Mouse (Mus musculus) heart, embryonic 12.5 days (tissue): ENCODE measurements around the gene Fam126a. TPM values are rescaled to one million over a fixed set of nuclear protein-coding genes. Genes with fewer than 3 reads are reported as not detected.

Experiments used
- ATAC-seq: fragments of 200-750 bp; cut with Nextera tagmentation; 2 replicates; pipeline ENCODE4 v1.8.0; 2017; ENCODE audit warnings: moderate TSS enrichment, moderate library complexity; ENCODE audit not compliant: insufficient number of reproducible peaks, low FRiP score
- H3K27ac ChIP-seq: fragments of 300-500 bp; sonication (generic); 2 replicates; pipeline ENCODE4 v1.5.1; 2016; ENCODE audit warnings: mild to moderate bottlenecking, moderate library complexity; ENCODE audit not compliant: poor library complexity, severe bottlenecking
- H3K27me3 ChIP-seq: fragments of 300-500 bp; sonication (generic); replicated peaks from 2 replicates; pipeline ENCODE4 v1.6.1; 2016; ENCODE audit warnings: mild to moderate bottlenecking, moderate library complexity
- H3K36me3 ChIP-seq: fragments of 300-500 bp; sonication (generic); 2 replicates; pipeline ENCODE4 v1.6.1; 2016; ENCODE audit warnings: mild to moderate bottlenecking, moderate library complexity
- H3K4me1 ChIP-seq: fragments of 300-500 bp; sonication (generic); replicated peaks from 2 replicates; pipeline ENCODE4 v1.6.1; 2016; ENCODE audit warnings: mild to moderate bottlenecking
- H3K4me2 ChIP-seq: fragments of 300-500 bp; sonication (generic); 2 replicates; pipeline ENCODE4 v1.6.1; 2016; ENCODE audit warnings: mild to moderate bottlenecking, moderate library complexity
- H3K4me3 ChIP-seq: fragments of 300-500 bp; sonication (generic); 2 replicates; pipeline ENCODE4 v1.5.1; 2016; ENCODE audit warnings: mild to moderate bottlenecking
- H3K9ac ChIP-seq: fragments of 300-500 bp; sonication (generic); 2 replicates; pipeline ENCODE4 v1.6.1; 2016; ENCODE audit warnings: mild to moderate bottlenecking, moderate library complexity
- H3K9me3 ChIP-seq: fragments of 300-500 bp; sonication (generic); replicated peaks from 2 replicates; pipeline ENCODE4 v1.6.1; 2016; ENCODE audit warnings: mild to moderate bottlenecking, moderate library complexity
- WGBS: fragments of 180-500 bp; shearing (Covaris S2); methylation state at CpG from one replicate; pipeline ENCODE4 v1.1.7; 2016; 5-methylcytosine and 5-hydroxymethylcytosine counted together
- polyA plus RNA-seq: library from polyadenylated mRNA; unstranded; fragments of >200 nt; fragmentation: Nextera tagmentation; extraction: Ambion mirVana; gene quantifications from 2 replicates; pipeline ENCODE4 v1.2.1, GENCODE M21; 2016

Fam126a gene
- polyA plus RNA-seq, 1 experiment from 2014 or later: 51.7 TPM

GRCm38 (mm10) chr5:24039423-24039822 is 8.9 kb upstream of the Fam126a start:
- Histone ChIP-seq H3K9ac (no peak overlapping the region), H3K27ac (no peak overlapping the region), H3K4me1 (no peaks in the 10 kb centered on the region), H3K4me2 (no peak overlapping the region), H3K4me3 (no peak overlapping the region), H3K9me3 (no peaks in the 10 kb centered on the region), H3K36me3 (no peaks in the 10 kb centered on the region), H3K27me3 (no peaks in the 10 kb centered on the region)
- WGBS: 85% methylated on average over 5 of the region's 5 CpGs
- ATAC-seq: no peak

- 72% methylated on average over 5 of the region's 5 CpGs for WGBS
- H3K27ac ChIP-seq: no peak overlapping the region
- H3K36me3 ChIP-seq: no peaks in the 10 kb centered on the region
- ATAC-seq: no peak
- no peak overlapping the region for H3K4me2 ChIP-seq
- no peak overlapping the region for H3K9ac ChIP-seq
- H3K27me3 ChIP-seq: no peaks in the 10 kb centered on the region
- H3K4me1 ChIP-seq: no peaks in the 10 kb centered on the region
- H3K9me3 ChIP-seq: no peaks in the 10 kb centered on the region
- H3K4me3 ChIP-seq: no peak overlapping the region
Observed at GRCm38 (mm10) chr5:24038819-24039218, 8.3 kb upstream of the Fam126a start.

GRCm38 (mm10) chr5:24038190-24038589 is 7.7 kb upstream of the Fam126a start:
- no peaks in the 10 kb centered on the region for H3K27me3 ChIP-seq
- no peaks in the 10 kb centered on the region for H3K4me1 ChIP-seq
- no peaks in the 10 kb centered on the region for H3K36me3 ChIP-seq
- H3K27ac ChIP-seq: no peak overlapping the region
- WGBS: 80% methylated on average over 2 of the region's 2 CpGs
- no peaks in the 10 kb centered on the region for H3K9me3 ChIP-seq
- H3K4me3 ChIP-seq: no peak overlapping the region
- no peak for ATAC-seq
- no peak overlapping the region for H3K9ac ChIP-seq
- H3K4me2 ChIP-seq: no peak overlapping the region

GRCm38 (mm10) chr5:24036731-24037130 is 6.2 kb upstream of the Fam126a start:
- Histone ChIP-seq H3K27me3 (no peaks in the 10 kb centered on the region), H3K27ac (no peak overlapping the region), H3K4me2 (no peak overlapping the region), H3K4me1 (no peaks in the 10 kb centered on the region), H3K36me3 (no peaks in the 10 kb centered on the region), H3K9ac (no peak overlapping the region), H3K9me3 (no peaks in the 10 kb centered on the region), H3K4me3 (no peak overlapping the region)
- no peak for ATAC-seq
- 73% methylated on average over 6 of the region's 6 CpGs for whole genome bisulfite sequencing

- no peak for ATAC-seq
- no peak overlapping the region for H3K9ac ChIP-seq
- H3K9me3 ChIP-seq: no peaks in the 10 kb centered on the region
- H3K27me3 ChIP-seq: no peaks in the 10 kb centered on the region
- no peak overlapping the region for H3K4me2 ChIP-seq
- no peak overlapping the region for H3K4me3 ChIP-seq
- H3K4me1 ChIP-seq: no peaks in the 10 kb centered on the region
- no peaks in the 10 kb centered on the region for H3K36me3 ChIP-seq
- H3K27ac ChIP-seq: no peak overlapping the region
- WGBS: 43% methylated on average over 3 of the region's 3 CpGs
Observed at GRCm38 (mm10) chr5:24034970-24035369, 4.5 kb upstream of the Fam126a start.

- no peaks in the 10 kb centered on the region for H3K27me3 ChIP-seq
- no peak overlapping the region for H3K4me2 ChIP-seq
- no peak overlapping the region for H3K4me3 ChIP-seq
- 75% methylated on average over 1 of the region's 1 CpGs for WGBS
- H3K9ac ChIP-seq: no peak overlapping the region
- no peak overlapping the region for H3K27ac ChIP-seq
- H3K36me3 ChIP-seq: no peaks in the 10 kb centered on the region
- H3K9me3 ChIP-seq: no peaks in the 10 kb centered on the region
- ATAC-seq: no peak
- H3K4me1 ChIP-seq: 0 out of 2 replicates have a peak, but pooled peaks cover 2% of the 10 kb centered on the region
Observed at GRCm38 (mm10) chr5:24034091-24034490, 3.6 kb upstream of the Fam126a start.

- ATAC-seq: peak; percentile 64
- H3K27me3 ChIP-seq: no peaks in the 10 kb centered on the region
- H3K4me3 ChIP-seq: peak overlapping the region; percentile 91
- under 1% methylated on average over 73 of the region's 73 CpGs for WGBS
- peak overlapping the region; percentile 92 for H3K27ac ChIP-seq
- H3K9me3 ChIP-seq: no peaks in the 10 kb centered on the region
- peaks cover 6% of the 10 kb centered on the region; the same call in 1 of the 2 replicates for H3K4me1 ChIP-seq
- peak overlapping the region; percentile 97 for H3K9ac ChIP-seq
- peak overlapping the region; percentile 77 for H3K4me2 ChIP-seq
- H3K36me3 ChIP-seq: peaks cover 8% of the 10 kb centered on the region
Observed at GRCm38 (mm10) chr5:24029946-24030578, 428 bp downstream of the Fam126a start.

- H3K4me2 ChIP-seq: peak overlapping the region; percentile 77
- peak; percentile 56 for ATAC-seq
- peak overlapping the region; percentile 92 for H3K27ac ChIP-seq
- H3K4me1 ChIP-seq: peaks cover 8% of the 10 kb centered on the region
- H3K9ac ChIP-seq: peak overlapping the region; percentile 97
- H3K4me3 ChIP-seq: peak overlapping the region; percentile 91
- H3K9me3 ChIP-seq: no peaks in the 10 kb centered on the region
- no peaks in the 10 kb centered on the region for H3K27me3 ChIP-seq
- H3K36me3 ChIP-seq: peaks cover 8% of the 10 kb centered on the region
- 2% methylated on average over 11 of the region's 11 CpGs for WGBS
Observed at GRCm38 (mm10) chr5:24029331-24029771, 1.1 kb downstream of the Fam126a start.

- peaks cover 8% of the 10 kb centered on the region for H3K36me3 ChIP-seq
- peaks cover 13% of the 10 kb centered on the region for H3K4me1 ChIP-seq
- WGBS: 72% methylated on average over 3 of the region's 3 CpGs
- no peak overlapping the region for H3K4me2 ChIP-seq
- H3K27me3 ChIP-seq: no peaks in the 10 kb centered on the region
- H3K27ac ChIP-seq: no peak overlapping the region
- no peak overlapping the region for H3K9ac ChIP-seq
- H3K4me3 ChIP-seq: no peak overlapping the region
- no peaks in the 10 kb centered on the region for H3K9me3 ChIP-seq
- no peak for ATAC-seq
Observed at GRCm38 (mm10) chr5:24024957-24025356, 5.5 kb downstream of the Fam126a start.

GRCm38 (mm10) chr5:24023226-24023625 is 7.3 kb downstream of the Fam126a start:
- no peaks in the 10 kb centered on the region for H3K9me3 ChIP-seq
- H3K4me1 ChIP-seq: peaks cover 18% of the 10 kb centered on the region
- H3K4me2 ChIP-seq: no peak overlapping the region
- no peak overlapping the region for H3K27ac ChIP-seq
- peaks cover 8% of the 10 kb centered on the region for H3K36me3 ChIP-seq
- no peak for ATAC-seq
- H3K9ac ChIP-seq: no peak overlapping the region
- no peaks in the 10 kb centered on the region for H3K27me3 ChIP-seq
- H3K4me3 ChIP-seq: no peak overlapping the region
- 95% methylated on average over 2 of the region's 2 CpGs for WGBS

GRCm38 (mm10) chr5:24021683-24022082 is 8.8 kb downstream of the Fam126a start:
- no peaks in the 10 kb centered on the region for H3K9me3 ChIP-seq
- no peak overlapping the region for H3K27ac ChIP-seq
- H3K4me2 ChIP-seq: no peak overlapping the region
- no peak overlapping the region for H3K4me3 ChIP-seq
- H3K9ac ChIP-seq: no peak overlapping the region
- H3K27me3 ChIP-seq: no peaks in the 10 kb centered on the region
- peaks cover 17% of the 10 kb centered on the region for H3K4me1 ChIP-seq
- ATAC-seq: no peak
- no peaks in the 10 kb centered on the region for H3K36me3 ChIP-seq
- WGBS: 75% methylated on average over 5 of the region's 5 CpGs

GRCm38 (mm10) chr5:24020380-24020779 is 10.1 kb downstream of the Fam126a start:
- ATAC-seq: no peak
- H3K27ac ChIP-seq: no peak overlapping the region
- H3K9me3 ChIP-seq: no peaks in the 10 kb centered on the region
- 81% methylated on average over 4 of the region's 4 CpGs for WGBS
- no peak overlapping the region for H3K4me2 ChIP-seq
- no peak overlapping the region for H3K9ac ChIP-seq
- H3K27me3 ChIP-seq: no peaks in the 10 kb centered on the region
- no peak overlapping the region for H3K4me3 ChIP-seq
- peaks cover 15% of the 10 kb centered on the region for H3K4me1 ChIP-seq
- H3K36me3 ChIP-seq: no peaks in the 10 kb centered on the region
